Mouse (Mus musculus) v-Abl transformed pro-B cells (cell line): Measurements from ENCODE around the gene Washc4.

Source experiments
- in situ Hi-C, 2 experiments: fragments of 400-800 bp; cut with MboI; formaldehyde crosslinking; loops; one replicate each; pipeline ENCODE4 v1.15.1; 2025; ENCODE audit not compliant: unreplicated experiment in 2 of 2

The Washc4 gene

DNA sequence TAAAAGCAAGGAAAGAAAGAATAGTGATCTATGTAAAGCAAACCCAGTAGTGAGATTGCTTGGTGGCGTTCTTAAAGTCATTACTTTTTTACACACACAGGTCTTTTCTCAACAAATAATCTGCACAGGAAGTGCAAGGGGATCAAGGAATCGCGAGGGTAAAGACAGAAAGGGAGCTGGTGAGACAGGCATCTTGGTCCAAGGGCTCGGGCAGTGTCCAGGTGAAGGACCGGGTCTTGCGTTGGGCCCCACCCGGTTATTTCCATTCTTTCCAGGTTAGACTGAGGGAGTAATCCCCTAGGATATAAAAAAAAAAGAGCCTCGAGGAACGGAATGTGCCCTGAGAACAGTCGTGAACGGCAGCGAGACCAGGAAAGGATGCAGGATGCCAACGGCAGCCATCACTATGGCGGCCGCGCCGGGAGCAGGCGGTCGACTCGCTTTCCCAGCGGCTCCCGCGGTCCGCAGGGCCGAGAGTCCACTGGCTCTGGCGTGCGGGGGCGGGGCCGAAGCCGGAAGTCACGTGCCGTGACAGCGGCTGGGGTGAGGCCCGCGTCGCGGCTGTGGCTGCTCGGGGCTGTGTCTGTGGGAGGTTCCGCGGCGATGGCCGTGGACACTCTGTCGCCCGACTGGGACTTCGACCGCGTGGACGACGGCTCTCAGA lies at the start of gene Washc4:
Gene Washc4 (plus strand): TSS at position 314 of the 664 bp plus-strand sequence.
- in situ Hi-C loops: loop anchor here in 1 of 2 experiments (10.0 kb wide), 2 partner anchors 639 to 909 kb away; no protein-coding TSS in a partner anchor

DNA sequence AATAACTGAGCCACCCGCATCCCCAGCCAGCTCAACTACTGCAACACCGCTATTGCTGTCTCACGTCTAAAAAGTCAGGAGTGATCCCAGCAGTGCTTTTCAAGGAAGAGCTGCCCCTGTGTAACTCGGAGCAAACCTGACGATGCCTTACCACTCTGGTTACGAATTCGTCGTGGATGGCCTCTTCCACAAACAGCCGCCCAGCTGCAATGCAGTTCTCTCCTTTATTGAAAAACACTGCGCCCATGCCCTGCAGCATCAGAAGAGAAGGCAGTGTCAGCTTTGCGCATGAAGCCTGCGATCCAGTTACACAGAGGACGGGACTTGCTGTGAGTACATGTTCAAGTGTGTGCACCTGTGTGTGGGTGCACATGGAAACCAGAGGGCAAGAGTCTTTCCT lies 46.2 kb upstream of the Washc4 start:
- in situ Hi-C loops: no loop called here

- in situ Hi-C loops: loop anchor here (10.0 to 25.0 kb wide), 3 partner anchors 254 to 604 kb away; no protein-coding TSS in a partner anchor
These were observed 34.4 kb upstream of the Washc4 start for GRCm38 (mm10) chr10:83508962-83509660.

DNA sequence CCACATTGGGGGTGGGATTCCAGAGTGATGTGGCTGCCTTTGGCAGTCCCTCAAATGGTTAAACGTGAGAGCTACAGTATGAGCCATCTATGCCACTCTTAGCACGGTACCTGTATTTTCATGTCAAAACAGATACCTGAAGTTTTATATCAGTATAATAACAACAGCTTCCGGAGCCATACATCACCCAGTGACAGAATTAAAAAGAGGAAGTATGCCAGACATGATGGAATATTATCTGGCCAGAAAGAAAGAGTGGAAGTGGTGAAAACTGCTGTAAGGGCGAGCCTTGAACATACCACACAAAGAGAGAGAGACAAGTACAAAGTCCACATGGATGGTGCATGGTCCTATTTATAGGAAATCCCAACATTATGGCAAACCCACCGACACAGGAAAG lies 32.2 kb upstream of the Washc4 start:
- in situ Hi-C loops: loop anchor here in 1 of 2 experiments (5.0 to 25.0 kb wide), 2 partner anchors 299 to 604 kb away; no protein-coding TSS in a partner anchor

GRCm38 (mm10) chr10:83513736-83514135 lies 29.8 kb upstream of the Washc4 start:
- in situ Hi-C loops: loop anchor here in 1 of 2 experiments (5.0 to 25.0 kb wide), 2 partner anchors 301 to 606 kb away; no protein-coding TSS in a partner anchor

- in situ Hi-C loops: loop anchor here in 1 of 2 experiments (25.0 kb wide), 1 partner anchor 309 kb away; no protein-coding TSS in a partner anchor
These were observed 22.6 kb upstream of the Washc4 start for GRCm38 (mm10) chr10:83520990-83521389.

GRCm38 (mm10) chr10:83524238-83524637 lies 19.3 kb upstream of the Washc4 start:
- in situ Hi-C loops: loop anchor here in 1 of 2 experiments (25.0 kb wide), 1 partner anchor 312 kb away; no protein-coding TSS in a partner anchor

DNA sequence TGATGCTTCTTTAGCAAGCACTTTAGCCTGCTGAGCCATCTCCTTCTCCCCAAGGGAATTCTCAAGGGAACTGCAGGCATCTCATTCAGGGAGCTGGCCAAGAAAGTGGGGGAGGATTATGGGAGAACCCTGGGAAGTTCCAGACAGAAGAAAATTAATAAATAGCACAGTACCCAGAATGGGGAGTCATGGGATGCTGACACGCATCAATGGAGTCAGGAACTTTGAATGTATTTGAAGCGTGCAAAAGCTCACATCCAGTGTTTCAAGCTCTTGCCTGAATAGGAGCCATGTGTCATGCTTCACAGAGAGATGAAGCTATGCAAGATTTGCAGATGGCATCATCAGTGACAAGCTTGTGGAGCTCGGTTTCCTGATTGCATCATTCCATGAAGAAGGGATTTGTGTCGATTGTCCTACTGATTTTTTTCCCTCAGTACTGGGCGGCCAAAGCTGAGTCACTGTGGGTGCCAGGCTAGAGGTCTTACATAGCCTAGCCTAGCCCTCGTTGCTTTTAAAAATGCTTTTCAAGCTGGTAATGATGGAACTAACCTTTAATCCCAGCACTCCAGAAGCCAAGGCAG lies 13.1 kb upstream of the Washc4 start:
- in situ Hi-C loops: no loop called here

- in situ Hi-C loops: no loop called here
These were observed 10.2 kb upstream of the Washc4 start for GRCm38 (mm10) chr10:83533258-83533909.

GRCm38 (mm10) chr10:83533910-83534283 lies 9.7 kb upstream of the Washc4 start, which contains the start of gene Aldh1l2:
Aldh1l2 (minus strand) TSS chr10:83534140.
- in situ Hi-C loops: no loop called here

DNA sequence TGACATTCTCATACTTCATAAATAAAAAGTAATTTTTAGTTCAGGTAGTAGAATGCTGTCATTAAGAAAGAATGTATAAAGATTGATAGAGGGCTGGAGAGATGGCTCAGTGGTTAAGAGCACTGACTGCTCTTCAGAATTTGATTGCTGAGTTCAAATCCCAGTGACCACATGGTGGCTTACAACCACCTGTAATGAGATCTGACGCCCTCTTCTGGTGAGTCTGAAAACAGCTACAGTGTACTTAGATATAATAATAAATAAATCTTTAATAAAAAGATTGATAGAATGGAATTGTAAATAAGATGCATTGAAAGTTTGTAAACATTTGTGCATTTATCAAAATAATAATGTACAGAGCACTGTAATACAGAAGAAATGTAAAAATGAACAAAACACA lies 7.1 kb upstream of the Washc4 start:
- in situ Hi-C loops: no loop called here

DNA sequence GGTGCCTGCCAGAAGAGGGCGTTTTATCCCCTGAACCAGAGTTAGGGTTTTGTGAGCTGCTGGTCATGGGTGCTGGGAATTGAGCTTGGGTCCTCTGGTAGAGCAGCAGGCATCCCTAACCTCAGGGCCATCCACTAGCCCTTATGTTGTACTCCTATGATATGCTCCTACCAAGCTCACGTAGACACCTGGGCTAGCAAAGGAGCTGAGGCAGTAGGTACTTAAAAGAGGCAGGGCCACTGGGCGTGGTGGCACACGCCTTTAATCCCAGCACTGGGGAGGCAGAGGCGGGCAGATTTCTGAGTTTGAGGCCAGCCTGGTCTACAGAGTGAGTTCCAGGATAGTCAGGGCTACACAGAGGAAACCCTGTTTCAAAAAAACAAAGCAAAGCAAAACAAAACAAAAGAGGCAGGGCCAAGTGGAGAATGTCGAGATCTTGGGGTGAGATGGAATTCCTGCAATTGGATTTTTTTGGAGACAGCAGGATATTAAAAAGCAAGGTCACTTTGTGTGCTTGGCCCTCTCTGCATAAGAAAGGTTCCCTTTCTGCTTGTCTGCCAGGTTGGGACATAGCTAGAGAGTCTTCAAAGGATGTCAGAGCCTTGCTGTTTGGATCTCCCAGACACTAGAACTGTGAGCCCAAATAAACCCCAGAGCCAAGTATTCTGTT lies 4.1 kb upstream of the Washc4 start:
- in situ Hi-C loops: no loop called here

DNA sequence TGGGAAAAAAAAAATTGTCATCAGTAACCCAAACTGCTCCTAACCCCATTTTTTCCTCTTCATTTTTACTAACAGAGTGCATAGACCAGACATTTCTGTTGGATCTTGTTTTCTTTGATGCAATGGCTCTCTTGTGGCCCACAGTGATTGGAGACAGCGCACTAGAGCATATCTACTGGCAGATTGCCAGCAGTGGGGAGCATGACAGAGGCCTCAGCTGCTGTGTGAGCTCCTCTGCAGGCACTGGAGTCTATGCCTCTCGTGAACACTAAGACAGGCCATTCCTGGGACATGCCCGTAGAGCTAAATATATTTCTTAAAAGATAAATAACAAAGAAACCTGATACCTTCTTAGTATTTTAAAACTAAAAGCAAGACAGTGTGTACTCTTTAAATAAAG lies 3.5 kb upstream of the Washc4 start:
- in situ Hi-C loops: loop anchor here in 1 of 2 experiments (10.0 kb wide), 2 partner anchors 635 to 905 kb away; no protein-coding TSS in a partner anchor

- in situ Hi-C loops: loop anchor here in 1 of 2 experiments (10.0 kb wide), 2 partner anchors 637 to 907 kb away; no protein-coding TSS in a partner anchor
These were observed 1.3 kb upstream of the Washc4 start for GRCm38 (mm10) chr10:83542241-83542640.

GRCm38 (mm10) chr10:83544103-83544479 lies 539 bp downstream of the Washc4 start:
- in situ Hi-C loops: loop anchor here in 1 of 2 experiments (10.0 kb wide), 2 partner anchors 639 to 909 kb away; no protein-coding TSS in a partner anchor

DNA sequence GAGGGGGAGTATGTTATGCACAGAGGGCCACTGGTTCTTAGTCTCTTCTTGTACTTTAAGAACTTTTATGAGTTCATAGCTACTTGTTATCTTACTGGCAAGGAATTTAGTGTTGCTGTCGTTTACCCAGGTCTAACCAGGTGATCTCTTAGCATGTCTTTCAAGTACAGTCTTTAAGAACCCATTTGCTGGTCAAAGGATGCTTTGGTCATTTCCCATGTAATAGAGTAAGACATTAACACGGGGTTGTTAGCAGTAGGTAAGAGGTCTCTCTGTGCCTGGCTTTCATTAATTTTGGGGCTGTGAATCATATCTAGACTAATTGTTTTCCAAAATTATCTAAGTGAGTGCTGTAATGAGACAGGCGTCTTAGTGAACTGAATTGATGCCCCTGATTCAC lies 1.8 kb downstream of the Washc4 start:
- in situ Hi-C loops: loop anchor here in 1 of 2 experiments (10.0 kb wide), 2 partner anchors 641 to 911 kb away; no protein-coding TSS in a partner anchor

- in situ Hi-C loops: no loop called here
These were observed 19.5 kb downstream of the Washc4 start for GRCm38 (mm10) chr10:83563005-83563404.

- in situ Hi-C loops: no loop called here
These were observed 22.2 kb downstream of the Washc4 start for GRCm38 (mm10) chr10:83565449-83566441.
